Mouse (Mus musculus) heart, embryonic 16.5 days (tissue): Measurements from ENCODE around the gene Naa40. TPM values are rescaled to one million over a fixed set of nuclear protein-coding genes. Genes with fewer than 3 reads are reported as not detected.

Experiments
- ATAC-seq: fragments of 200-750 bp; cut with Nextera tagmentation; replicated peaks from 2 replicates; pipeline ENCODE4 v1.8.0; 2017; ENCODE audit warnings: moderate number of reproducible peaks; ENCODE audit not compliant: insufficient read depth, low FRiP score; ENCODE audit errors: extremely low read depth
- H3K27ac ChIP-seq: fragments of 300-500 bp; sonication (generic); 2 replicates; pipeline ENCODE4 v1.5.1; 2014; ENCODE audit warnings: mild to moderate bottlenecking, low read length, control low read depth, moderate library complexity
- H3K27me3 ChIP-seq: fragments of 300-500 bp; sonication (generic); 2 replicates; pipeline ENCODE4 v1.6.1; 2014; ENCODE audit warnings: low read length, mixed read lengths; ENCODE audit not compliant: control insufficient read depth, insufficient read depth
- H3K36me3 ChIP-seq: fragments of 300-500 bp; sonication (generic); 2 replicates; pipeline ENCODE4 v1.6.1; 2014; ENCODE audit not compliant: control insufficient read depth, insufficient read depth
- H3K4me1 ChIP-seq: fragments of 300-500 bp; sonication (generic); 2 replicates; pipeline ENCODE4 v1.6.1; 2014; ENCODE audit warnings: low read length, mixed read lengths; ENCODE audit not compliant: control insufficient read depth, insufficient read depth
- H3K4me2 ChIP-seq: fragments of 300-500 bp; sonication (generic); 2 replicates; pipeline ENCODE4 v1.6.1; 2014; ENCODE audit warnings: low read depth, mild to moderate bottlenecking, control low read depth, low read length
- H3K4me3 ChIP-seq: fragments of 300-500 bp; sonication (generic); 2 replicates; pipeline ENCODE4 v1.5.1; 2014; ENCODE audit warnings: mild to moderate bottlenecking, control low read depth, low read length
- H3K9ac ChIP-seq: fragments of 300-500 bp; sonication (generic); 2 replicates; pipeline ENCODE4 v1.6.1; 2014; ENCODE audit warnings: low read length, control low read depth
- H3K9me3 ChIP-seq: fragments of 300-500 bp; sonication (generic); replicated peaks from 2 replicates; pipeline ENCODE4 v1.6.1; 2016; ENCODE audit warnings: low read length; ENCODE audit not compliant: control insufficient read depth
- WGBS: fragments of 180-500 bp; shearing (Covaris S2); extraction: QIAGEN DNeasy Blood & Tissue Kit; methylation state at CpG from one replicate; pipeline ENCODE4 v1.1.7; 2014; 5-methylcytosine and 5-hydroxymethylcytosine counted together
- polyA plus RNA-seq: library from polyadenylated mRNA; unstranded; fragments of >200 nt; fragmentation: Nextera tagmentation; extraction: Ambion mirVana; gene quantifications from 2 replicates; pipeline ENCODE4 v1.2.1, GENCODE M21; 2015

Naa40 gene
- polyA plus RNA-seq, 1 experiment from 2014 or later = 59.3 TPM

DNA sequence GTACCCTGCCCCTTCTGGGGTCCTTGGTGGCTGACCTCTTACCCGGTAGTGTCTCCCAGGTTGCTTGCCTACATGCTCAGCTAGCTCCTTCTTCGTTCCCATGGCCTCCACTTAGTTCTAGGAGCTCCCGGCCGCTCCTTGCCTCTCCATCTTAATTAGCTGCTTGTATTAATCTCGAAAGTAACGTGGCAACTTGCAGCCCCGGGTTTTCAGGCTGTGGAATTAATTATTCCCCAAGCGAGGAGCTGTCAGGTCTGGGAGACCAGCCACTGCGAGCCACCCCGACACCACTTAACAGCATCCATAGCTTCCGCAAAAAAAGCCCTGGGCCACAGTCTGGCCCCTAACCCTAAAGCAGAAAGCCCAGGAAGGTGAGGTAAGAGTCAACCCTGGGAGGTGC lies 57.6 kb downstream of the Naa40 start:
- ATAC-seq = no peak
- Histone ChIP-seq H3K9me3 (no peaks in the 10 kb centered on the region), H3K4me2 (no peak overlapping the region), H3K9ac (no peak overlapping the region), H3K36me3 (no peaks in the 10 kb centered on the region), H3K4me3 (no peak overlapping the region), H3K27me3 (peaks cover 9% of the 10 kb centered on the region; the same call in 1 of the 2 replicates), H3K27ac (no peak overlapping the region), H3K4me1 (peaks cover 30% of the 10 kb centered on the region)
- 70% methylated on average over 11 of the region's 11 CpGs for WGBS

DNA sequence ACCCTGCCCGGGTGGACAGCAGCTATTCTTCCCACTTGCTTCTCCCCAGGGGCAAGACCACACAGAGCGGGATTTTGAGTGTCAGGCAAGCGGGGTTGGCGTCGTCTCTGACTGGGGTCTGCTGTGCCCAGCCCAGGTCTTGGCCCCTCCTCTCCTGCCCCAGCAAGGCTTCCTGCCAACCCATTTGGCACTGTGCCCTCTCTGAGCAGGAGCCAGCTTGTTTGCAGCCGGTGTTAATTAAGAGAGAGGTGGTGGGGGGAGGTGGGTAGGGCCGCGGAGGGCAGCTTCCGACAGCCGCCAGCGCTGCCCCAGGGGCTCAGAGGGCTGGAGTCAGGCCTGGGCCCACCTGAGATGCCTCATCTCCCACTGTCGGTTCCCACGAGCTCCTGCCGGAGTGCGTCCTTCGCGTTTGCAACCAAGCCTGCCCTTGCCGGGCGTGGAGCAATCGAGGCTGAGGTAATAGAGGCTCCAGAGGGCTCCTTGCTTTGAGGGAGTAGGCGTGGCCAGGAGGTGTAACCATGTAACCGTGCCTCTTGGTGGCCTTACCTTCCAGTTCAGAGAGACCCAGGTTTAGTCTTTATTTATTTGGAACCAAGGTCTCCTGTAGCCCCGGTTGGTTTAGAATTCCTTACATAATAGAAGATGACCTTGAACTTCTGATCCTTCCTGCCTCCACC lies 58.6 kb downstream of the Naa40 start:
- ATAC-seq = peak; percentile 71
- Histone ChIP-seq H3K9ac (peak overlapping the region; percentile 51), H3K27ac (peak overlapping the region; percentile 34; the same call in 1 of the 2 replicates), H3K27me3 (peaks cover 9% of the 10 kb centered on the region; the same call in 1 of the 2 replicates), H3K4me2 (peak overlapping the region; percentile 64), H3K4me3 (peak overlapping the region; percentile 30), H3K36me3 (no peaks in the 10 kb centered on the region), H3K9me3 (no peaks in the 10 kb centered on the region), H3K4me1 (peaks cover 32% of the 10 kb centered on the region)
- WGBS = 3% methylated on average over 23 of the region's 23 CpGs

DNA sequence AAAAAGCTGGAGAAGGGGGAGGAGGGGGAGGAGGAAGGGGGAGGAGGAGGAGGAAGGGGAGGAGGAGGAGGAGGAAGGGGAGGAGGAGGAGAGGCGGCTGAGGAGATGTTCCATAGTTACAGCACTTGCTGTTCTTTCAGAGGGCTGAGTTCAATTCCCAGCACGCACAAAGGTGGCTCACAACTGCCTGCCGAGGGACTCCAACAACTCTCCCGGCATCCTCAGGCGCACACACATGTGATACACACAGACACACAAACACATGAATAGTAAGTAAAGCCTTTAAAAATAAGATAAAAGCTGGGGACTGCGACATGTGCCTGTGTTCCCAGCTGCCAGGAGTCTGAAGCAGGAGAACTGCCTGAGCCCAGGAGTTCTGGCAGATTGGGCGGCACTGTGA lies 59.5 kb downstream of the Naa40 start:
- Histone ChIP-seq H3K4me2 (no peak overlapping the region), H3K27me3 (peaks cover 9% of the 10 kb centered on the region; the same call in 1 of the 2 replicates), H3K4me3 (no peak overlapping the region), H3K9me3 (no peaks in the 10 kb centered on the region), H3K9ac (no peak overlapping the region), H3K27ac (no peak overlapping the region), H3K36me3 (no peaks in the 10 kb centered on the region), H3K4me1 (peaks cover 32% of the 10 kb centered on the region)
- no peak for ATAC-seq
- WGBS = 64% methylated on average over 7 of the region's 7 CpGs

DNA sequence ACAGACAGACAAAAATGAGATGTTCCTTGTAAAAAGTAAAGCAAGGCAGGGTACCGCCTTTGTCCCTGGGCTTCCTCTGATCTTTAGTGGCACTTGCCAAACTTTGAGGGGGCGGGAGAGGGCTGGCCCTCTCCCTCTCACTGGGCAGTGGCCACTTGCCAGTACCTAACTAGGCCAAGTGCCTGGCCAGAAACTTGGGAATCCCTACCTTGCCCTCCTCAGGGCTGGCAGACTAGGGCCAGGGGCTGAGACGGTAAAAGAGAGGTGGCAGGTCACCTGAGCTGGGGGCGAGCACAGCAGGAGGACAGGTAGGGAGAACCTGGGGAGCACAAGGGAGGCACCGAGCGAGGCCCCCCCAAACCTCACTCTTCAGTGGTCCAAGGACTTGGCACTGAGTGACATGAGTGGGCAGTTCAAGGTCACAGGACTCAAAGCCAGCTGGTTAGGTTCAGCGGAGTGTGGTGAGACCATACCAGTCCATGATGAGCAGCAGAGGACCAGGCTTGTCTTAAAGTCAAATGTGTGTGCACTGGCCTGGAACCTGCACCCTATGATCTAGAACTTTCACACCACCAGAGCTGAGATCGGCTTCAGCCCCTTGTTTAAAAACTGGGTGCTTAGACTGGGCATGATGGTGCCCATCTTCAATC lies 60.1 kb downstream of the Naa40 start:
- H3K9me3 ChIP-seq = no peaks in the 10 kb centered on the region
- no peak overlapping the region for H3K4me2 ChIP-seq
- H3K36me3 ChIP-seq = no peaks in the 10 kb centered on the region
- no peak overlapping the region for H3K27ac ChIP-seq
- H3K4me1 ChIP-seq = peaks cover 37% of the 10 kb centered on the region
- 74% methylated on average over 8 of the region's 8 CpGs for whole genome bisulfite sequencing
- no peak overlapping the region for H3K9ac ChIP-seq
- no peak overlapping the region for H3K4me3 ChIP-seq
- no peak for ATAC-seq
- H3K27me3 ChIP-seq = peaks cover 9% of the 10 kb centered on the region; the same call in 1 of the 2 replicates

DNA sequence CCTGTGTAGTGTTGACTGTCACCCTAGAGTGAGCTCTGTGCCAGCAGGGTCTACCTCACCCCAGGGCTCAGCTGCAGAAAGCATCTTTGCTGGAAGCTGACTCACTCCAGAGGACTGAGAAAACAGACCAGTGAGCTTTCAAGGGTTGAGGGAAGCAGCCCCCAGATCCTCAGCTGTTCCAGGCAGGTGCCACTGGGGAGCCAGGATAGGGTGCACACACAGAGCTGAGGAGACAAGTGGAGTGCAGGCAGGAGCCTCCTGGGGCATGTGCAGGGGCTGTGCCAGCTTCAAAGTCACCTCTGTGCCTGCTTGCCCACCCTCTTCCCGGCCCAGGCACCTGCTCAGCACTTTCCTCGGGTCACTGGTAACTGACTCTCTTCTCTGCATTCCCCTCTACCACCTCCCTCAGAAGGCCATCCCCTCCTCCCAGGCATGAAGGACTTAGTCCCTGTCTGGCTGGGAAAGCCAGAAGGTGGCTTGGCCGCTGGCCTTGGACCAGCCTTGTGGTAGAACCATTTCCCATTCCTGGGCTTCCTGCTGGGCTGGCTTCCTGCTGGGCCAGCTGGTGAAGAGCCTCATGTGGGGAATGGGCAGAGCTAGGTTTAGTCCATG lies 62.0 kb downstream of the Naa40 start:
- 34% methylated on average over 3 of the region's 3 CpGs for WGBS
- Histone ChIP-seq H3K4me1 (peaks cover 40% of the 10 kb centered on the region), H3K27me3 (peaks cover 7% of the 10 kb centered on the region; the same call in 1 of the 2 replicates), H3K36me3 (no peaks in the 10 kb centered on the region), H3K27ac (no peak overlapping the region), H3K9ac (no peak overlapping the region), H3K9me3 (no peaks in the 10 kb centered on the region), H3K4me2 (no peak overlapping the region), H3K4me3 (no peak overlapping the region)
- no peak for ATAC-seq

DNA sequence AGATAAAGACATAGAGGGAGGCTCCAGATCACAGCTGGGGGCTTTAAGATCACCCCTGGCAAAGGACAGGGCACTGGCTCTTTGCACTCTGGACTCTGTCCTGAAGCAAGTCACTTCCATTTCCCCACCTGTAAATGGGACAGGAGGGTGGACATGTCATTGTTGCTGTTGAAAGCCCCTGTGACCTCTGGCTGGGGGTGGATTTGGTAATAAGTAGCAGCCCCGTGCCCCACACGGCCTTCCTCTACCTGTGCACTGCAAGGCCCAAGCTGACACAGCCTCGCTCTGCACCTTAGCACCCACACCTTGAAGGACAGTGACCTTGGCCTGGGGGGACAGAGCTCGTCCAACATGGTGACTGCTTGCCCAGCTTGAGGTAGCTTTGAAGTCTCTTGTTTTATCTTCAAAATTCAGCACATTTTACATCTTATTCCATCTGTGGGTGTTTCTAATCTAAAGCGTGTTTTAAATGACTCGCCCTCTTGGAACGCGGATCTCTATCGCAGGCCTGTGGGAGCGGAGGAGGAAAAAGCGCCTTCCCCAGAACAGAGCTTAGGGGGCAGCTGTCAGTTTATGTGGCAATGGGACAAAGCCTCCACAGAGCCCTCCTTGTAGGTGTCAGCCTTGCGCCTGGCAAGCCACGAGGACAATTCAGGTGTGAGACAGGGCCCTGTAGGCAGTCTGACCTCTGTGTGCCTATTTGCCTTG lies 63.0 kb downstream of the Naa40 start:
- peaks cover 3% of the 10 kb centered on the region; the same call in 1 of the 2 replicates for H3K27me3 ChIP-seq
- H3K36me3 ChIP-seq = no peaks in the 10 kb centered on the region
- peaks cover 40% of the 10 kb centered on the region for H3K4me1 ChIP-seq
- no peak overlapping the region for H3K9ac ChIP-seq
- H3K4me3 ChIP-seq = no peak overlapping the region
- 61% methylated on average over 13 of the region's 13 CpGs for WGBS
- H3K9me3 ChIP-seq = no peaks in the 10 kb centered on the region
- no peak overlapping the region for H3K4me2 ChIP-seq
- no peak for ATAC-seq
- H3K27ac ChIP-seq = no peak overlapping the region

DNA sequence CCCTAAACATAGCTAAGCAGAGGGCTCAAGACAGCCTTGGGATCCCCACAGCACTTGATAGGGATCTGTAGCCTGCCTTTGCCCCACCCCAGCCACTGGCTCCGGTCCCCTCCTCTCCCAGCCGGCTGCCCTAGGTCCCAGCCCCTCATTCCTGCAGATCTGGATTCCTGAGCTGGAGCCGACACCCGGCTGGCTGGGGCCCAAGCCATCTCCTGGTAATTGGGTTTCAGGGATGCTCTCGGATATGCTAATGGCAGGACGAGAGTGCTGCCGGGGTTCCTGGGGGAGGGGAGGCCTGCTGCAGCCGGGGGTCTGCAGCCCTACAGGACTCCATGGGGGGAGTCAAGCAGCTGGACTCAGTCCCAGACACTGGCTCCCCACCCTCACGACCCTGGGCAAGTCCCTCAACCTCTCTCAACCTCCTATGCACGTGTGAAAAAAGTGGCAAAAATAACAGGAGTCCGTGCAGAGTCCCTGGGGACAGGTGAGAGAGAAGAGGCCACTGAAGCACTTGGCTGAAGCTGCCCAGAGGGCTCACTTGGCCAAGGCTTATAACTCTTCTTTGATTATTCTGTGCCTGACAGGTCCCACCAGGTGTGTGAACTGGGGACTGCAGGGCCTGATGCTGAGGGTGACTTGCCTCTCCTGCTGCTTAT lies 64.8 kb downstream of the Naa40 start:
- H3K27ac ChIP-seq = no peak overlapping the region
- H3K9ac ChIP-seq = no peak overlapping the region
- WGBS = 20% methylated on average over 11 of the region's 11 CpGs
- peaks cover 39% of the 10 kb centered on the region for H3K4me1 ChIP-seq
- ATAC-seq = no peak
- no peaks in the 10 kb centered on the region; the same call in 1 of the 2 replicates for H3K27me3 ChIP-seq
- H3K9me3 ChIP-seq = no peaks in the 10 kb centered on the region
- no peaks in the 10 kb centered on the region for H3K36me3 ChIP-seq
- no peak overlapping the region for H3K4me2 ChIP-seq
- no peak overlapping the region for H3K4me3 ChIP-seq
